Mouse (Mus musculus) intestine, embryonic 15.5 days (tissue): ENCODE results near the gene Mpp3. TPM values are rescaled to one million over a fixed set of nuclear protein-coding genes. Genes with fewer than 3 reads are reported as not detected.

Experiments
- ATAC-seq: fragments of 200-750 bp; cut with Nextera tagmentation; 2 replicates; pipeline ENCODE4 v1.8.0; 2017; ENCODE audit warnings: moderate TSS enrichment, moderate library complexity
- H3K27ac ChIP-seq: fragments of 300-500 bp; sonication (generic); 2 replicates; pipeline ENCODE4 v1.5.1; 2015; ENCODE audit warnings: mild to moderate bottlenecking, inconsistent platforms
- H3K27me3 ChIP-seq: fragments of 300-500 bp; sonication (generic); replicated peaks from 2 replicates; pipeline ENCODE4 v1.6.1; 2015; ENCODE audit warnings: inconsistent platforms
- H3K36me3 ChIP-seq: fragments of 300-500 bp; sonication (generic); 2 replicates; pipeline ENCODE4 v1.6.1; 2015; ENCODE audit warnings: inconsistent platforms
- H3K4me1 ChIP-seq: fragments of 300-500 bp; sonication (generic); replicated peaks from 2 replicates; pipeline ENCODE4 v1.6.1; 2015; ENCODE audit warnings: inconsistent platforms
- H3K4me2 ChIP-seq: fragments of 300-500 bp; sonication (generic); replicated peaks from 2 replicates; pipeline ENCODE4 v1.6.1; 2015; ENCODE audit warnings: mild to moderate bottlenecking, inconsistent platforms
- H3K4me3 ChIP-seq: fragments of 300-500 bp; sonication (generic); replicated peaks from 2 replicates; pipeline ENCODE4 v1.5.1; 2015; ENCODE audit warnings: inconsistent platforms
- H3K9ac ChIP-seq: fragments of 300-500 bp; sonication (generic); 2 replicates; pipeline ENCODE4 v1.6.1; 2015; ENCODE audit warnings: inconsistent platforms
- H3K9me3 ChIP-seq: fragments of 300-500 bp; sonication (generic); 2 replicates; pipeline ENCODE4 v1.6.1; 2016; ENCODE audit warnings: inconsistent platforms
- WGBS: fragments of 180-500 bp; shearing (Covaris S2); methylation state at CpG from one replicate; pipeline ENCODE4 v1.1.7; 2015; 5-methylcytosine and 5-hydroxymethylcytosine counted together
- polyA plus RNA-seq: library from polyadenylated mRNA; unstranded; fragments of >200 nt; fragmentation: Nextera tagmentation; extraction: Ambion mirVana; gene quantifications from 2 replicates; pipeline ENCODE4 v1.2.1, GENCODE M21; 2015

Mpp3 gene
- polyA plus RNA-seq, 1 experiment from 2014 or later = 7.6 TPM

- Histone ChIP-seq H3K4me1 (peaks cover 4% of the 10 kb centered on the region), H3K36me3 (no peaks in the 10 kb centered on the region), H3K9me3 (no peaks in the 10 kb centered on the region), H3K27me3 (peaks cover 42% of the 10 kb centered on the region), H3K27ac (no peak overlapping the region), H3K9ac (no peak overlapping the region), H3K4me2 (no peak overlapping the region), H3K4me3 (no peak overlapping the region)
- WGBS = under 1% methylated on average over 5 of the region's 5 CpGs
- ATAC-seq = peak; percentile 69
Measured at GRCm38 (mm10) chr11:101968791-101969190, 59.5 kb downstream of the Mpp3 start.

- no peak overlapping the region for H3K4me3 ChIP-seq
- H3K4me1 ChIP-seq = peaks cover 9% of the 10 kb centered on the region
- 20% methylated on average over 7 of the region's 7 CpGs for WGBS
- no peak overlapping the region for H3K4me2 ChIP-seq
- H3K9me3 ChIP-seq = no peaks in the 10 kb centered on the region
- H3K36me3 ChIP-seq = no peaks in the 10 kb centered on the region
- no peak overlapping the region for H3K9ac ChIP-seq
- no peak for ATAC-seq
- H3K27me3 ChIP-seq = peaks cover 47% of the 10 kb centered on the region
- no peak overlapping the region for H3K27ac ChIP-seq
Measured at GRCm38 (mm10) chr11:101968311-101968710, 60.0 kb downstream of the Mpp3 start.

- H3K9ac ChIP-seq = no peak within 1 kb of the TSS
- H3K4me3 ChIP-seq = no peak within 1 kb of the TSS
- ATAC-seq = no peak
- no peaks in the 10 kb centered on the region for H3K9me3 ChIP-seq
- H3K36me3 ChIP-seq = no peaks in the 10 kb centered on the region
- no peak within 1 kb of the TSS for H3K27ac ChIP-seq
- H3K27me3 ChIP-seq = peaks cover 58% of the 10 kb centered on the region
- 31% methylated on average over 10 of the region's 10 CpGs for WGBS
- H3K4me1 ChIP-seq = peaks cover 14% of the 10 kb centered on the region
- H3K4me2 ChIP-seq = no peak within 1 kb of the TSS
Measured at GRCm38 (mm10) chr11:101966965-101967614, 61.2 kb downstream of the Mpp3 start, which contains the start of gene Sost. Gene Sost (minus strand): TSS chr11:101967015.

- H3K36me3 ChIP-seq = no peaks in the 10 kb centered on the region
- H3K9me3 ChIP-seq = no peaks in the 10 kb centered on the region
- no peak for ATAC-seq
- H3K27ac ChIP-seq = no peak overlapping the region
- H3K4me1 ChIP-seq = peaks cover 14% of the 10 kb centered on the region
- H3K27me3 ChIP-seq = peaks cover 73% of the 10 kb centered on the region
- no peak overlapping the region for H3K4me2 ChIP-seq
- 7% methylated on average over 2 of the region's 2 CpGs for WGBS
- H3K4me3 ChIP-seq = no peak overlapping the region
- H3K9ac ChIP-seq = no peak overlapping the region
Measured at GRCm38 (mm10) chr11:101965553-101965952, 62.7 kb downstream of the Mpp3 start.

- Histone ChIP-seq H3K36me3 (no peaks in the 10 kb centered on the region), H3K27ac (no peak overlapping the region), H3K4me2 (peak overlapping the region; percentile 98; the same call in 1 of the 2 replicates), H3K4me1 (peaks cover 14% of the 10 kb centered on the region), H3K9ac (no peak overlapping the region), H3K4me3 (no peak overlapping the region), H3K9me3 (no peaks in the 10 kb centered on the region), H3K27me3 (peaks cover 77% of the 10 kb centered on the region)
- no peak; the same call in 1 of the 2 replicates for ATAC-seq
- WGBS = 10% methylated on average over 8 of the region's 8 CpGs
Measured at GRCm38 (mm10) chr11:101964647-101965046, 63.6 kb downstream of the Mpp3 start.

- Histone ChIP-seq H3K36me3 (no peaks in the 10 kb centered on the region), H3K27ac (no peak overlapping the region), H3K9ac (peak overlapping the region; percentile 42), H3K4me2 (peak overlapping the region; percentile 98), H3K27me3 (peaks cover 81% of the 10 kb centered on the region), H3K4me1 (peaks cover 14% of the 10 kb centered on the region), H3K4me3 (peak overlapping the region; percentile 48), H3K9me3 (no peaks in the 10 kb centered on the region)
- WGBS = under 1% methylated on average over 78 of the region's 78 CpGs
- 0 out of 2 replicates have a peak, but pooled peaks have one; percentile 40 for ATAC-seq
Measured at GRCm38 (mm10) chr11:101963473-101964291, 64.6 kb downstream of the Mpp3 start.

- no peak for ATAC-seq
- no peak overlapping the region for H3K4me3 ChIP-seq
- 3% methylated on average over 11 of the region's 11 CpGs for WGBS
- no peak overlapping the region for H3K27ac ChIP-seq
- H3K9me3 ChIP-seq = no peaks in the 10 kb centered on the region
- peaks cover 14% of the 10 kb centered on the region for H3K4me1 ChIP-seq
- H3K36me3 ChIP-seq = no peaks in the 10 kb centered on the region
- peak overlapping the region; percentile 42; the same call in 1 of the 2 replicates for H3K9ac ChIP-seq
- peak overlapping the region; percentile 98; the same call in 1 of the 2 replicates for H3K4me2 ChIP-seq
- H3K27me3 ChIP-seq = peaks cover 84% of the 10 kb centered on the region
Measured at GRCm38 (mm10) chr11:101963043-101963442, 65.2 kb downstream of the Mpp3 start.

GRCm38 (mm10) chr11:101957476-101957875, 70.8 kb downstream of the Mpp3 start:
- Histone ChIP-seq H3K27me3 (peaks cover 30% of the 10 kb centered on the region), H3K27ac (no peak overlapping the region), H3K4me2 (no peak overlapping the region), H3K9me3 (no peaks in the 10 kb centered on the region), H3K4me3 (no peak overlapping the region), H3K36me3 (no peaks in the 10 kb centered on the region), H3K4me1 (peaks cover 9% of the 10 kb centered on the region), H3K9ac (no peak overlapping the region)
- 62% methylated on average over 5 of the region's 5 CpGs for WGBS
- ATAC-seq = no peak

- Histone ChIP-seq H3K4me2 (peak overlapping the region; percentile 35), H3K4me3 (no peak overlapping the region), H3K27ac (no peak overlapping the region), H3K27me3 (peaks cover 11% of the 10 kb centered on the region; the same call in 1 of the 2 replicates), H3K9ac (no peak overlapping the region), H3K9me3 (no peaks in the 10 kb centered on the region), H3K36me3 (no peaks in the 10 kb centered on the region), H3K4me1 (peaks cover 9% of the 10 kb centered on the region)
- WGBS = 52% methylated on average over 4 of the region's 4 CpGs
- ATAC-seq = no peak
Measured at GRCm38 (mm10) chr11:101953441-101953840, 74.8 kb downstream of the Mpp3 start.

GRCm38 (mm10) chr11:101952541-101953341, 75.5 kb downstream of the Mpp3 start:
- WGBS = 23% methylated on average over 24 of the region's 24 CpGs
- H3K9me3 ChIP-seq = no peaks in the 10 kb centered on the region
- ATAC-seq = no peak
- H3K27ac ChIP-seq = no peak overlapping the region
- no peak overlapping the region for H3K4me3 ChIP-seq
- no peak overlapping the region for H3K9ac ChIP-seq
- peaks cover 8% of the 10 kb centered on the region; the same call in 1 of the 2 replicates for H3K27me3 ChIP-seq
- peak overlapping the region; percentile 35 for H3K4me2 ChIP-seq
- H3K4me1 ChIP-seq = peaks cover 9% of the 10 kb centered on the region
- H3K36me3 ChIP-seq = no peaks in the 10 kb centered on the region

- H3K4me1 ChIP-seq = peaks cover 9% of the 10 kb centered on the region
- H3K27ac ChIP-seq = no peak overlapping the region
- ATAC-seq = no peak
- H3K9me3 ChIP-seq = no peaks in the 10 kb centered on the region
- 75% methylated on average over 5 of the region's 5 CpGs for WGBS
- no peak overlapping the region for H3K4me2 ChIP-seq
- H3K9ac ChIP-seq = no peak overlapping the region
- H3K27me3 ChIP-seq = peaks cover 8% of the 10 kb centered on the region; the same call in 1 of the 2 replicates
- no peaks in the 10 kb centered on the region for H3K36me3 ChIP-seq
- no peak overlapping the region for H3K4me3 ChIP-seq
Measured at GRCm38 (mm10) chr11:101950021-101950420, 78.2 kb downstream of the Mpp3 start.
